Mouse (Mus musculus): ENCODE data around the gene Nck2. TPM values are rescaled to one million over a fixed set of nuclear protein-coding genes. Genes with fewer than 3 reads are reported as not detected.

The Nck2 gene
- polyA plus RNA-seq, 1 experiment: 2.4 TPM

DNA sequence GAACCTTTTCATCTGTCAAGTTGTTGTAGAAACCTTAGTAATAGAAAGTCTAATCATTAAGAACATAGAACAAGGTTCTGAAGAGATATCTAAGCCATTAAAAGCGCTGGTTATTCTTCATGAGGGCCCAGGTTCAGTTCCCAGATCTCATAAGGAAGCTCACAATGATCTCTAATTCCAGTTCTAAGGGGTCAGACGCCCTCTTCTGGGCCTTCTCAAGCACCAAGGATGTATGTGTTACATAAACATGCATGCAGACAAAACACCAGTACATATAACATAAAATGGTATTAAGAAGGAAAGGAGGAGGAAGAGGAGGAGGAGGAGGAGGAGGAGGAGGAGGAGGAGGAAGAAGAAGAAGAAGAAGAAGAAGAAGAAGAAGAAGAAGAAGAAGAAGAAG, 145.5 kb downstream of the Nck2 start:
- Histone ChIP-seq H3K36me3 (ENCODE audit: control insufficient read depth) (no peaks in the 10 kb centered on the region), H3K4me1 (ENCODE audit: control insufficient read depth) (no peaks in the 10 kb centered on the region), H3K4me3 (replicated peaks) (no peak overlapping the region), H3K27me3 (ENCODE audit: control insufficient read depth) (no peaks in the 10 kb centered on the region), H3K9me3 (ENCODE audit: control insufficient read depth, low read length) (no peaks in the 10 kb centered on the region)
- no peak for TF ChIP-seq GATA1 (IDR thresholded peaks at IDR 0.05; ENCODE audit: low read length)
- TF ChIP-seq TAL1 (IDR thresholded peaks at IDR 0.05; ENCODE audit: low read length): no peak

DNA sequence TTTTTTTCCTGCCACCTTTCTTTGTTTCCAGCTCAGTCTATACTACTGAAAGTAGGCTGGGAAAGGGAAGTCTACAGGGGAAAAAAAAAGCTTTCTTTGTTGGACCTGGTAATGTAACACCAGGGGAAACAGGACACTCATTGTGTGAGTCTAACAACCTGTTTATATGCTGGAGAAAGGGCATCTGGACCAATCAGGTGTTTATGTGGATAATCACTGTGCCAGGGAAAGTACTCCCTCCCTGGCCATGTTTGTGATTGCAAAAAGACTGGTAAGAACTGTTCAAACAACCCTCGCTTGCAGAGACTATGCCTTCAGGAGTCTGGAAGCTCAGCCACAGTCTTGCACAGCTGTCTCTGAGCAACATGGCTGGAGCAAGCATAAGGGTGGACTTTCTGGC, 146.3 kb downstream of the Nck2 start:
- Histone ChIP-seq H3K27me3 (ENCODE audit: control insufficient read depth) (no peaks in the 10 kb centered on the region), H3K36me3 (ENCODE audit: control insufficient read depth) (no peaks in the 10 kb centered on the region), H3K9me3 (ENCODE audit: control insufficient read depth, low read length) (no peaks in the 10 kb centered on the region), H3K4me1 (ENCODE audit: control insufficient read depth) (no peaks in the 10 kb centered on the region), H3K4me3 (replicated peaks) (no peak overlapping the region)
- TF ChIP-seq GATA1 (IDR thresholded peaks at IDR 0.05; ENCODE audit: low read length) (no peak), TAL1 (IDR thresholded peaks at IDR 0.05; ENCODE audit: low read length) (no peak)

DNA sequence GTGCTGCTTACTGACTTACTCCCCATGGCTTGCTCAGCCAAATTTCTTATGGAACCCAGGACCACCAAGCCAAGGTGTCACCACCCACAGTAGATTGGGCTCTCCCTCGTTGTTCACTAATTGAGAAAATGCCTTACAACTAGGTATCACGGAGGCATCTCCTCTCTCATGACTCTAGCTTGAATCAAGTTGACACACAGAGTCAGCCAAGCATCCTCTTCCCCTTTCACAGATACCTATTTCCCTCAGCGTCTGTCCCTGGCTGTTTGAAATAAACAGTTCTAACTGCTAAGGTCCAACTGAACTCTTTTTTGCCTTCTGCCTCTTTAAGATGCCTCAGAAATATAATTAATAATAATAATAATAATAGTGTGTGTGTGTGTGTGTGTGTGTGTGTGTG, 148.7 kb downstream of the Nck2 start:
- Histone ChIP-seq H3K36me3 (ENCODE audit: control insufficient read depth) (no peaks in the 10 kb centered on the region), H3K4me3 (replicated peaks) (no peak overlapping the region), H3K27me3 (ENCODE audit: control insufficient read depth) (no peaks in the 10 kb centered on the region), H3K4me1 (ENCODE audit: control insufficient read depth) (no peaks in the 10 kb centered on the region), H3K9me3 (ENCODE audit: control insufficient read depth, low read length) (no peaks in the 10 kb centered on the region)
- no peak for TF ChIP-seq TAL1 (IDR thresholded peaks at IDR 0.05; ENCODE audit: low read length)
- TF ChIP-seq GATA1 (IDR thresholded peaks at IDR 0.05; ENCODE audit: low read length): no peak

DNA sequence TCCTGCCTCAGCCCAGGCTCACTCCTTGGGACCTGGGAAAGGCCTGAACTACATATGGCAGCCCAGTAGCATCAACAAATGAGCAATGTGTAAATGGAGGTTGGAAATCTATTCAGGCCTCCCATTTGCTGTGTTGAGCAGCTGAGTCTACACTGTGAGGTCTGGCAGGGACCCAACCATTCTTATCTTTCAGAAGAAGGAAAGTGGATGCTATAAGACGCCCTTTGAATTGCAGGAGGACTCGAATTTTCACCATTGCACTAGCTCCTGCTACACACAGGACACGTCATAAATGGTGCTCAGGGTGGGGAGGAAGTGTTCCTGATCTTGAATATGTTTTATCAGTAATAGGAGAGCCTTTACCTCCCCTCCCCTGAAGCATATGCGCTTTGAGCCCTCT, 150.4 kb downstream of the Nck2 start:
- TF ChIP-seq TAL1 (IDR thresholded peaks at IDR 0.05; ENCODE audit: low read length): no peak
- no peak for TF ChIP-seq GATA1 (IDR thresholded peaks at IDR 0.05; ENCODE audit: low read length)
- Histone ChIP-seq H3K36me3 (ENCODE audit: control insufficient read depth) (no peaks in the 10 kb centered on the region), H3K4me3 (replicated peaks) (no peak overlapping the region), H3K4me1 (ENCODE audit: control insufficient read depth) (peaks cover 13% of the 10 kb centered on the region), H3K9me3 (ENCODE audit: control insufficient read depth, low read length) (no peaks in the 10 kb centered on the region), H3K27me3 (ENCODE audit: control insufficient read depth) (no peaks in the 10 kb centered on the region)

DNA sequence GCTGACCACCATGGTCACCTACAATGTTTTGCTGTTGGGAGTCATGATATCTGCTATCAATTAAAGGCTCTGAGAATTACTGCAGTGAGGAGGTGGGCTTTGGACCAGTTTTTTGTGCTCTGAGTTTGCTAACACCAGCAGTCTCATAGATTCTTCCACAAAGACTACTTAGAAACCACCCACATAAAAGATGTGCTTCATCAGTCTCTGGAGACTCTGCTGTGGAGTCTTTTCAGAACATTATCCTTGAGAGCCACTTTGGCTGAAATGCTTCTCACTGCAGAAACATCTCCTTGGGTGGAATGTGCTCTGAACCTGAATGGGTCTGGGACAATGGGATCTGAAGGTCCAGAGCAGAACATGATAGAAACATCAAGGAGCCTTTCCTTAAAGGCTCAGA, 153.4 kb downstream of the Nck2 start:
- Histone ChIP-seq H3K4me1 (ENCODE audit: control insufficient read depth) (peaks cover 19% of the 10 kb centered on the region), H3K4me3 (replicated peaks) (no peak overlapping the region), H3K27me3 (ENCODE audit: control insufficient read depth) (no peaks in the 10 kb centered on the region), H3K36me3 (ENCODE audit: control insufficient read depth) (no peaks in the 10 kb centered on the region), H3K9me3 (ENCODE audit: control insufficient read depth, low read length) (peaks cover 4% of the 10 kb centered on the region)
- no peak for TF ChIP-seq TAL1 (IDR thresholded peaks at IDR 0.05; ENCODE audit: low read length)

DNA sequence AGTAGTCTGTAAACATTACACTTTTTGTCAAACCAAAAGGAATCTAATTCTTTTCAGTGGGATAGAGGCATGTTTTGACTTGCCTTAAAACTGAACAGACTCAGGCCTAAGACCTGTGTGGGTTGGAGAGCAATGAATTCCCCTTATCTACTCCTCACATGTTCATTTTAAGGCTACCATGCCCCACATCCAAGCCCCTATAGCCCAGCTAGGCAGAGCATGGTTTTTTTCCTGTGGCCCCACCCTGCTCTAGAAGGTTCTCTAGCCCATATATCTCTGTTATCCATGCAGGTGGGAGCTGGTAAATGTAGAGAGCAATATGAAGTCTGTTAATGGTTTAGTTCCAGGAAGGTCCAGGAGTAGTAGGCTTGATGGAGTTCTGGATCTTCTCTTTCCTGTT, 155.1 kb downstream of the Nck2 start:
- H3K4me1 ChIP-seq (ENCODE audit: control insufficient read depth): peaks cover 19% of the 10 kb centered on the region
- TF ChIP-seq GATA1 (IDR thresholded peaks at IDR 0.05; ENCODE audit: low read length): no peak
- no peak for TF ChIP-seq TAL1 (IDR thresholded peaks at IDR 0.05; ENCODE audit: low read length)
- no peaks in the 10 kb centered on the region for H3K27me3 ChIP-seq (ENCODE audit: control insufficient read depth)
- H3K4me3 ChIP-seq (replicated peaks): no peak overlapping the region
- no peaks in the 10 kb centered on the region for H3K36me3 ChIP-seq (ENCODE audit: control insufficient read depth)
- H3K9me3 ChIP-seq (ENCODE audit: control insufficient read depth, low read length): peaks cover 4% of the 10 kb centered on the region

DNA sequence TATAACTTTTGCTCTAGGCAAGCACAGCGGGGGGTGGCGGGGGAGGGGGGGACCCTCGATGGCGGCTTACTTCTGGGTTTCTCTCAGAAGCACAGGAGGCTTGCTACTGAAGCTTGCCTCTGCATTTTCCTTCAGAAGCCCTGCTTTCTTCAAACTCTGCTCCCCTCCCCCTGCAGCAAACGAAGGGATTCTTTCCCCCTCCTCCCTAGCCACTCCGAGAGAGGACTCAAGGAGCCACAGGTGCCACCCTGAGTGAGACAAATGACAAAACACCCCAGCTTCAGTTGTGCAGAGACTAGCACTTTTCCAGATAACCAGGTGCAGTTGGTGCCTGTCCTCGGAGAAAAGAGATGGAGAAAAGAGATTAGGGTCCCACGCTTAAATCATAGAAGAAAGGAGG, 156.7 kb downstream of the Nck2 start:
- TF ChIP-seq TAL1 (IDR thresholded peaks at IDR 0.05; ENCODE audit: low read length) (no peak), GATA1 (IDR thresholded peaks at IDR 0.05; ENCODE audit: low read length) (no peak)
- no peaks in the 10 kb centered on the region for H3K36me3 ChIP-seq (ENCODE audit: control insufficient read depth)
- H3K4me1 ChIP-seq (ENCODE audit: control insufficient read depth): peaks cover 19% of the 10 kb centered on the region
- H3K9me3 ChIP-seq (ENCODE audit: control insufficient read depth, low read length): peaks cover 4% of the 10 kb centered on the region
- no peak overlapping the region for H3K4me3 ChIP-seq (replicated peaks)
- H3K27me3 ChIP-seq (ENCODE audit: control insufficient read depth): no peaks in the 10 kb centered on the region

DNA sequence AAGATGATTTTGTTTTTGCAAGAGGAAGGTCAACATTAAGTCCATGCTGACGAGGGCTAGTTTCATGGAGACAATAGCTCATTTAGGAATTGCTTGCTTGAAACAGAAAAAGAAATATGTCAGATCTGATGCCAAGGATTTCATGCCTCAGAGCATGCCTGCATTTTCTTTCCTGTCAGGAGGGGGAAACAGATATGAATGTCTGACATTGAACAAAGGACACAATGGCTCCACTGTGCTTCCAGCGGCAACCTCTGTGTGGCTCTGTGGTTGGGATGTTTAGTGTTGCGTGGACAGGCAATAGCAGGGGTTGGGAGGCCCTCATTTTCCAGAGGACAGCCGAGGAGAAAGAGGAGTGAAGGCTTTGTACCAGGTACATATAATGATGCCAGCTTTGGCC, 171.6 kb downstream of the Nck2 start:
- Histone ChIP-seq H3K27me3 (ENCODE audit: control insufficient read depth) (no peaks in the 10 kb centered on the region), H3K36me3 (ENCODE audit: control insufficient read depth) (no peaks in the 10 kb centered on the region), H3K4me3 (replicated peaks) (no peak overlapping the region), H3K9me3 (ENCODE audit: control insufficient read depth, low read length) (peaks cover 3% of the 10 kb centered on the region; the same call in 1 of the 2 replicates), H3K4me1 (ENCODE audit: control insufficient read depth) (no peaks in the 10 kb centered on the region)
- TF ChIP-seq GATA1 (IDR thresholded peaks at IDR 0.05; ENCODE audit: low read length) (no peak), TAL1 (IDR thresholded peaks at IDR 0.05; ENCODE audit: low read length) (no peak)

Other genes with a start within 250 kb of the Nck2 start
- gene Fhl2, start 247.6 kb upstream of the Nck2 start, polyA plus RNA-seq (2012): not detected in 2 replicates